Mouse (Mus musculus) embryonic facial prominence, embryonic 11.5 days (tissue): ENCODE data around the gene Wipf2. TPM values are rescaled to one million over a fixed set of nuclear protein-coding genes. Genes with fewer than 3 reads are reported as not detected.
"Not testable (repeated sequence)": the region's sequence is repeated elsewhere in the genome, so short reads cannot be mapped to it uniquely, and the experiment has no call there.

Experiments used
- ATAC-seq: fragments of 200-750 bp; cut with Nextera tagmentation; replicated peaks from 2 replicates; pipeline ENCODE4 v1.8.0; 2017; ENCODE audit warnings: low read depth; ENCODE audit not compliant: insufficient number of reproducible peaks, low FRiP score, low TSS enrichment
- DNase-seq: peaks from one replicate; pipeline ENCODE4 v3.0.0-alpha.2; 2015; ENCODE audit warnings: low spot score
- H3K27ac ChIP-seq: fragments of 300-500 bp; sonication (generic); replicated peaks from 2 replicates; pipeline ENCODE4 v1.5.1; 2014; ENCODE audit warnings: mild to moderate bottlenecking, low read depth, low read length, control low read depth
- H3K27me3 ChIP-seq: fragments of 300-500 bp; sonication (generic); 2 replicates; pipeline ENCODE4 v1.6.1; 2014; ENCODE audit warnings: mild to moderate bottlenecking, low read length, moderate library complexity, mixed read lengths; ENCODE audit not compliant: control insufficient read depth, insufficient read depth
- H3K36me3 ChIP-seq: fragments of 300-500 bp; sonication (generic); replicated peaks from 2 replicates; pipeline ENCODE4 v1.6.1; 2014; ENCODE audit warnings: low read depth, mild to moderate bottlenecking, low read length, moderate library complexity, mixed read lengths; ENCODE audit not compliant: control insufficient read depth, insufficient read depth
- H3K4me1 ChIP-seq: fragments of 300-500 bp; sonication (generic); 2 replicates; pipeline ENCODE4 v1.6.1; 2014; ENCODE audit warnings: low read length, mixed read lengths; ENCODE audit not compliant: control insufficient read depth, insufficient read depth
- H3K4me2 ChIP-seq: fragments of 300-500 bp; sonication (generic); 2 replicates; pipeline ENCODE4 v1.6.1; 2014; ENCODE audit warnings: low read depth, mild to moderate bottlenecking, control low read depth, low read length, moderate library complexity
- H3K4me3 ChIP-seq: fragments of 300-500 bp; sonication (generic); 2 replicates; pipeline ENCODE4 v1.5.1; 2014; ENCODE audit warnings: low read depth, low read length, control low read depth
- H3K9ac ChIP-seq: fragments of 300-500 bp; sonication (generic); replicated peaks from 2 replicates; pipeline ENCODE4 v1.6.1; 2014; ENCODE audit warnings: mild to moderate bottlenecking, control low read depth, low read length
- H3K9me3 ChIP-seq: fragments of 300-500 bp; sonication (generic); replicated peaks from 2 replicates; pipeline ENCODE4 v1.6.1; 2016; ENCODE audit warnings: mild to moderate bottlenecking, low read length, inconsistent platforms, mixed read lengths; ENCODE audit not compliant: control insufficient read depth
- WGBS: fragments of 180-500 bp; shearing (Covaris S2); extraction: QIAGEN DNeasy Blood & Tissue Kit; methylation state at CpG from one replicate; pipeline ENCODE4 v1.1.7; 2014; 5-methylcytosine and 5-hydroxymethylcytosine counted together
- polyA plus RNA-seq: library from polyadenylated mRNA; unstranded; fragments of >200 nt; fragmentation: Nextera tagmentation; extraction: Ambion mirVana; gene quantifications from 2 replicates; pipeline ENCODE4 v1.2.1, GENCODE M21; 2014

Gene Wipf2
- polyA plus RNA-seq, 1 experiment from 2014 or later = 4.6 TPM

GRCm38 (mm10) chr11:98931513-98932292 is 68.3 kb downstream of the Wipf2 start:
- H3K4me2 ChIP-seq = peak overlapping the region; percentile 3; the same call in 1 of the 2 replicates
- 22% methylated on average over 7 of the region's 7 CpGs for WGBS
- no peaks in the 10 kb centered on the region for H3K36me3 ChIP-seq
- peak overlapping the region; percentile 54 for H3K27ac ChIP-seq
- H3K9me3 ChIP-seq = no peaks in the 10 kb centered on the region
- no peak for ATAC-seq
- peak overlapping the region; percentile 39 for H3K9ac ChIP-seq
- no peaks in the 10 kb centered on the region for H3K27me3 ChIP-seq
- H3K4me3 ChIP-seq = no peak overlapping the region
- H3K4me1 ChIP-seq = peaks cover 48% of the 10 kb centered on the region
- no peak for DNase-seq

GRCm38 (mm10) chr11:98932293-98933091 is 69.1 kb downstream of the Wipf2 start:
- Histone ChIP-seq H3K9ac (peak overlapping the region; percentile 41), H3K27ac (peak overlapping the region; percentile 41; the same call in 1 of the 2 replicates), H3K36me3 (no peaks in the 10 kb centered on the region), H3K27me3 (no peaks in the 10 kb centered on the region), H3K9me3 (no peaks in the 10 kb centered on the region), H3K4me1 (peaks cover 49% of the 10 kb centered on the region), H3K4me2 (peak overlapping the region; percentile 3), H3K4me3 (no peak overlapping the region)
- DNase-seq (peak; percentile 65), ATAC-seq (0 out of 2 replicates have a peak, but pooled peaks have one; percentile 15)
- 19% methylated on average over 19 of the region's 19 CpGs for WGBS

GRCm38 (mm10) chr11:98933151-98933550 is 69.7 kb downstream of the Wipf2 start:
- Histone ChIP-seq H3K9me3 (no peaks in the 10 kb centered on the region), H3K27me3 (no peaks in the 10 kb centered on the region), H3K36me3 (no peaks in the 10 kb centered on the region), H3K9ac (peak overlapping the region; percentile 41), H3K4me3 (no peak overlapping the region), H3K4me1 (peaks cover 48% of the 10 kb centered on the region), H3K27ac (peak overlapping the region; percentile 41; the same call in 1 of the 2 replicates), H3K4me2 (peak overlapping the region; percentile 23)
- DNase-seq (no peak), ATAC-seq (no peak)
- WGBS = 47% methylated on average over 9 of the region's 9 CpGs

- H3K4me1 ChIP-seq = peaks cover 43% of the 10 kb centered on the region
- H3K27ac ChIP-seq, DNase-seq, H3K4me3 ChIP-seq, H3K27me3 ChIP-seq, H3K9ac ChIP-seq, H3K4me2 ChIP-seq, H3K36me3 ChIP-seq, H3K9me3 ChIP-seq, ATAC-seq: not testable (repeated sequence)
- 84% methylated on average over 2 of the region's 2 CpGs for WGBS
These were observed 70.4 kb downstream of the Wipf2 start for GRCm38 (mm10) chr11:98933847-98934246.

GRCm38 (mm10) chr11:98934367-98934766 is 70.9 kb downstream of the Wipf2 start:
- Histone ChIP-seq H3K27ac (no peak overlapping the region), H3K9ac (no peak overlapping the region), H3K4me3 (no peak overlapping the region), H3K36me3 (no peaks in the 10 kb centered on the region), H3K4me2 (no peak overlapping the region), H3K4me1 (peaks cover 44% of the 10 kb centered on the region), H3K9me3 (no peaks in the 10 kb centered on the region), H3K27me3 (no peaks in the 10 kb centered on the region)
- 91% methylated on average over 3 of the region's 3 CpGs for WGBS
- DNase-seq (no peak), ATAC-seq (no peak)

GRCm38 (mm10) chr11:98935123-98935522 is 71.7 kb downstream of the Wipf2 start:
- H3K4me3 ChIP-seq = no peak overlapping the region
- no peaks in the 10 kb centered on the region for H3K27me3 ChIP-seq
- no peak overlapping the region for H3K9ac ChIP-seq
- H3K36me3 ChIP-seq = no peaks in the 10 kb centered on the region
- DNase-seq (no peak), ATAC-seq (no peak)
- WGBS = 93% methylated on average over 3 of the region's 3 CpGs
- H3K9me3 ChIP-seq = no peaks in the 10 kb centered on the region
- no peak overlapping the region for H3K4me2 ChIP-seq
- H3K27ac ChIP-seq = no peak overlapping the region
- peaks cover 44% of the 10 kb centered on the region for H3K4me1 ChIP-seq

- Histone ChIP-seq H3K9me3 (no peaks in the 10 kb centered on the region), H3K4me3 (peak overlapping the region; percentile 87), H3K4me1 (peaks cover 48% of the 10 kb centered on the region), H3K9ac (peak overlapping the region; percentile 64), H3K4me2 (peak overlapping the region; percentile 93), H3K27me3 (no peaks in the 10 kb centered on the region), H3K36me3 (no peaks in the 10 kb centered on the region), H3K27ac (peak overlapping the region; percentile 88)
- ATAC-seq (peak; percentile 21; the same call in 1 of the 2 replicates), DNase-seq (peak; percentile 91)
- under 1% methylated on average over 29 of the region's 29 CpGs for WGBS
These were observed 72.7 kb downstream of the Wipf2 start for GRCm38 (mm10) chr11:98936170-98936569.
